Mouse (Mus musculus): ENCODE data around the gene Mgst1. TPM values are rescaled to one million over a fixed set of nuclear protein-coding genes. Genes with fewer than 3 reads are reported as not detected.

Gene Mgst1
- 10 to 100 TPM; 20.7 to 47.4 TPM for total RNA-seq (2021)
- long read RNA-seq, experiment 1, transcript Mgst1-201 (4 exons, 1,167 nt), result major isoform, 19 of 19 reads
- long read RNA-seq, experiment 1, partial matches to known transcripts, result 0 of 19 reads
- long read RNA-seq, experiment 1, other reads (novel, unspliced or antisense), result 0 of 19 reads
- long read RNA-seq, experiment 2, transcript Mgst1-201 (4 exons, 1,167 nt), result major isoform, 34 of 37 reads
- long read RNA-seq, experiment 2, partial matches to known transcripts, result 2 of 37 reads
- long read RNA-seq, experiment 2, other reads (novel, unspliced or antisense), result 1 of 37 reads

DNA sequence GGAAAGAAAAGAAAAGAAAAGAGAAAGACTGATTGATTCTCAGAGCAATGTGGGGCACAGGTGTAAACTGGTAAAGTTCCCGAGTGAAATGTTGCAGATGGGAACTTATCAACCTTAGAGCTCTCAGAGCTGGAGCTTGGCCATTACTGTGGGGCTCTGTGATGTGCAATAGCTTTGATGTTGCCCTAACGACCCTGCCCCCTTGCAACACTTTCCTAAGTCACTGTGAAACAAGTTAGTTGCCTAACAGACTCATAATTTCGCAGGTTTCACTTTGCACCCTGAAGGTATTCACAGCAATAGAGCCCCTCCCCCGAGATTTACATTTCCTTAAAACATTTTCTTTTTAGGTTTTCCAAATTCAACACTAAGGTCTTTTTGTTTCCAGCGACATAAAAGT lies at the start of gene Mgst1:
Gene Mgst1 (plus strand): TSS at position 387 of the 400 bp plus-strand sequence.
- DNase-seq, result no peak
- intact Hi-C loops (cut with DNase I), result no loop called here

DNA sequence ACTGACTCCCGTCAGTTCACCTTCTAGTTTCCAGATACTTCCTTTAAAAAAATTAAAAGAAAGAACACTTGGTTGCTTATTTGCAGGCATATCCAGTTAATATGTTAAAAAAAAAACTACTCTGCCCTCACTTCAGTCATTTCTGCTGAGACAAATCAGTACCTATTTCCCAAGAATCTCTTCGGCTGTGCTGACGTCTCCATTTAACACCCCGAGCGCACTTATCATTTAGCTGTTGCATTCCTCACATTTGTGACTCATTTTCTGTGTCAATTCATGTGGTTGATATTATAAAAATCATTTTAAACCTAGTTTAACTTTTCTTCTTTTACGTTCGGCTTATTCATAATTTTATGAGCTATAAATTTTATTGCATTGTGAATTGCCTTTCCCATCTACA lies 47.7 kb upstream of the Mgst1 start:
- DNase-seq, result no peak
- intact Hi-C loops (cut with DNase I), result no loop called here

DNA sequence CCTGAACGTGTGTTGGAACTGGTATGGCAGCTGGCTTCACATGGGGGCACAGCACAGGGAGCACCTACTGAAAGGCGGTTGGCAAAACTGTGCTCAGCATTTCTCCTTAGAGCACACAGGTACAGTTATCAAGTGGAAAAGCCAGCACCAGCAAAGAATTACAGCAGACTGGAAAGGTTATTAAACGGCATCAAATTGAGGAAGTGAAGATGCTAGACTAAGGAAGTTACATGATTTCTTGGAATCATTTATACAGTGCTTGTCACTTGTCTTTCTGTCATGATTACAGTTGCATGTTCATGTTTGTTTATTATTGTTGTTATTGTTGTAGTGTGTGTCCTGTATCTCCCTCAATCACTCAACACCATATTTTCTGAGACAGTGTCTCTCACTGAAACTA lies 45.1 kb upstream of the Mgst1 start:
- no peak for DNase-seq
- intact Hi-C loops (cut with DNase I), result no loop called here

DNA sequence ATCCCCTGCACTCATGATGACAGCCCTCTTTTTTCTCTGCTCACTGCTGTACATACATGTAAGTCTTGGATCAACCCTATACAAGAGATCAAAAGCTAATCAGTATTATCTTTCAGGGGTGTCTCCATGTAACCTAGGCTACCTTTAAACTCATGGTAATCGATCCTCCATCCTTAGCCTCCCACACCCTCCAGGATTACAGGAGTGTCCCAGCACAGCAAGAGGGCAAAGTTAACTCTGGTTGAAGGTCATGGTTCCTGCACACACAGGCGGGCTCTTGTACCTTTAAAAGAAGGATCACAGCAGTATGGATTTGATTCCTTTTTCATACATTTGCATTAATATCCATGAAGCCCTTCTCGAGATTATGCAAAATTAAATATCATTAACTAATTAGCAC lies 40.5 kb upstream of the Mgst1 start:
- DNase-seq, result no peak
- intact Hi-C loops (cut with DNase I), result no loop called here

DNA sequence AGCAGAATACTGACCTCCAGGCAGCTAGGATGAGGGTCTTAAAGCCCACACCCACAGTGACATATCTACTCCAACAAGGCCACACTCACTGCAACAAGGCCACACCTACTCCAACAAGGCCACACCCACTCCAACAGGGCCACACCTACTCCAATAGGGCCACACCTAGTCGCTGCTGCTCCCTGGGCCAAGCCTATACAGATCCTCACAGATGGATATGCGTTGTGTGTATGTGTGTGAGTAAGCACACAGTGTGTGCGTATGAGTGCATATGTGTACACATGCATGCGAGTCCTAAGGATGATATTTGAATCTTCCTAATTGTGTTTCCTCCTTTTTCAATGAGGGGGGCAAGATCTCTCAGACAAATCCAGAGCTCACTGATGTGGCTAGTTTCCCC lies 38.3 kb upstream of the Mgst1 start:
- intact Hi-C loops (cut with DNase I), result no loop called here

DNA sequence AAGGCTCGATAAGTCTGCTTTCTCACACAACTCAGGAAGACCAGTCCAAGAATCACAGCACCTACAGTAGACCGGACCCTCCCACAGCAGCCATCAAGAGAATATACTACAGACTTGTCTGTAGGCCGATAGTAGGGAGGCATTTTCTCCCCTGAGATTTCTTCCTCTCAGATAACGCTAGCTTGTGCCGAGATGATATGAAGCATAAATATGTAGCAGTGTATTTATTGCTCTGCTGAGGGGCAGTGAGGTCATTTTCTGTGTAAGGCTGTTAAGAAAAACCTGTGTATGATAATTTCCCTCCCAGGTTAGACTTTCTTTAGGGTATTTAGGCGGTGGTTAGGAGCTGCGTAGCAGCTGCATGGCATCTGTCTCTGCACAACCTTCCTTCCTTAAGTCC lies 37.2 kb upstream of the Mgst1 start:
- intact Hi-C loops (cut with DNase I), result no loop called here
- no peak for DNase-seq

More for the DNA sequence above, 38.3 kb upstream of the Mgst1 start:
- no peak for DNase-seq

DNA sequence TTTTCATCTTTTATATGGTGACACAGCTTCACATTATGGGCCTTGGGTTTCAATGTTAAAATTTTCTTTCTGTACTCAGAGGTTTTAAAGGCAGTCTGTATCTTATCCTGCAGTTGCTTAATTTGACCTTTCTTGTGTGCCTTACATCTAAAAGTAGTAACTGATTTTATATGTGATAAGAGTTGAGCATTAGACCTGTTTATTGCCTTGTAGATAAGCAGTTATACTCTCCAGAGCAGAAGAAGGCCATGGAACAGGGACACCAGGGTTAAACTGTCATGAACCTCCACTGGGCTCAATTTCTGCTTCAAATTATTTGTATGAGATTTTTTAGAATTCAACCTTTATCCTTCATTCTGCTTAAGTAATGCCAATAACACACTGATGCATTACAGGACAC lies 35.6 kb upstream of the Mgst1 start:
- intact Hi-C loops (cut with DNase I), result no loop called here

DNA sequence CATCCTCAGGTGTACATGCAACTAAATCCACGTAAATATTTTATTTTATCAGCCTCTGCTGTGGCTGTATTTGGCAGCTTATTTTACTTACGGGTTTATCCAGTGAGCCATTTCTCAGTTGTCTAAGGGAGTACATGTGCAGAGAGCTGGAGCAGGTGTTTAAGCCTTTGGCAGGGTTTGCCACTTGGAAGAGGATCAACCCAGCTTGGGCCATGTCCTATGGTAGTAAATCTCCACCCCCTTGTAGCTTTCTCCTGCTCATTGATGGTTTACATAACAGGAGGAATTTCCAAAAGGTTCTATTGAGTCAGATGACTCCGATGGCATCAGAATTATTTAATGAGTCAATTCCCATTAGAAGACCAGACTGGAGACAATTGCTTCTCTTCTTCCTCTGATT lies 22.6 kb upstream of the Mgst1 start:
- intact Hi-C loops (cut with DNase I), result no loop called here
- no peak for DNase-seq

More for the DNA sequence above, 35.6 kb upstream of the Mgst1 start:
- DNase-seq, result no peak

DNA sequence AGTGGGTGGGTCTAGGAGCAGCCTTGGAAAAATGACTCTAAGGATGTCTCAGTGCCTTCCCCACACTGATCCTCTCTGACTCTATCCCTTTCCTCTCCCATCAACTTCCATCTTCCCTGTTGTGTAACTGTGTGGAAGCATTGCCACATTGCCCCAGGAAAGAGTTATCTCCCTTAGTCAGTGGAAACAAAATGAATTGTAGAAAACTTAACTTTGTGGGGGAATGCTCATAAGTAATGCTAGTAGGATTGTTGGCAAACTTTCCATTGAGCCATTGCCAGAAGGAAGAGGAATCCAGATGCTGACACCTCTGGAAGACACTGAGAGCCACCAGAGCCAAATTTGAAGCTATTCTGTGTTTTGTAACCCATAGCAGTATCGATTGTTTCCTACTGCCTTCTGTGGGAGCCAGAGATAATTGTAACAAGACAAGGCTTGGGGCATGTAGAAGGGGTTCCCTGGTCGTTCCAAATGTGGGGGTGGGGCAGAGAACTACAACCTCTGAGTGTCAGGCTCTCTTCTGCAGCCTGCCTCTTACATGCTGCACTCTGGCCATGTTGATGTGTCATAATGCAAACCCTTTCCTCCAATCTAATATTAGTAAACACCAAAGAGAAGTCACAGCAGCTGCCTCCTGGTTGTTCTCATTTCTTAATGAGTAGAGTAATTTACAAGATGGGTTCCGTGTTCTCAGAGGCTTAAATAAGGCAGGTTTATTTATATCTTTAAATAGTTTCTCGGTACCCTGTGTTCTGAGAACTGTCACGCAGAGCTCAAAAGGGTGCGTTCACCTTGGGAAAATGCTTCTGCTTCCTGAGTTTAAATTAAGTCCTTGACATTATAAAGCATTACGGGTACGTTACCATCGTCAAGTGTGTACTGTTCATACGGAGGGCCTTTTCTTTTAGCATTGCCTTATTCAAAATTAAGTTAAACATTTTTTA lies 11.5 kb upstream of the Mgst1 start:
- intact Hi-C loops (cut with DNase I), result no loop called here
- DNase-seq, result peak in 1 of 2 experiments; percentile 24

DNA sequence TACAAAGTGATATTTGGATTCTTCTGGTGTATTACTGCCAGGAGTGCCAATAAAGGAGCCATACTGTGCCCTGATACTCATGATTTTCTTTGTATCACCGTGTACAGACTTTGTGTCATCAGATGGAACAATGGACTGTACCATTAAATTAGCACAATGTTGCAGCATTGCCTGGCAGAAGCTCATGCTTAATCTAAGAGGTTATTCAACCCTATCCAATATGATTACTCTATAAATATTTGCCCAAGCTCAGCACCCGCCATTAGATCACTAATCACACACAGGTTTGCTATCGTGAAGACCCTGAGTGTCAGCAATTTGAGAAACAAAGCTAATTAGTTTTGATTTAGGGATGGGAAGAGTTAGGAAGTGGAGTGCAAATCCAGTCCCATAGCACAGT lies 9.6 kb upstream of the Mgst1 start:
- intact Hi-C loops (cut with DNase I), result no loop called here
- no peak for DNase-seq

DNA sequence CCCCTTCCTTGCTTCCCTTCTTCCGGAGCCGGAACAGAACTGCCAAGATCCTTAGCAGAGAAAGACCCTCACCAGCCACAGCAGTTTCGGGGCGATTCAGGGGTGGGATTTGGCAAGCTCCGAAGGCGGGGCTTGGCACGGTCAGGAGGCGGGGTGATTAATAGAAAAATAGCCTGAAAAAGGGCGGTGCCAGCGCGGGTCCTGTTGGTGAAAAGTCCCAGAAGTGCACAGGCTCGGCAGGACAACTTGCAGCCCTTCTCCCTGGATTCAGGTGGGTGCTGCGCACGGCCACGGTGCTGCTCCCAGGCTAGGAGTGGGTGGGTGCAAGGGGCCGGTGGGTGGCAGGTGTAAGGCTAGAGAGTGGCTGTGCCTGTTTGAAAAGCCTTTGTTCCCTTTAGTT lies 220 bp downstream of the Mgst1 start:
- intact Hi-C loops (cut with DNase I), result no loop called here
- DNase-seq, result peak; percentile 50 to 61

DNA sequence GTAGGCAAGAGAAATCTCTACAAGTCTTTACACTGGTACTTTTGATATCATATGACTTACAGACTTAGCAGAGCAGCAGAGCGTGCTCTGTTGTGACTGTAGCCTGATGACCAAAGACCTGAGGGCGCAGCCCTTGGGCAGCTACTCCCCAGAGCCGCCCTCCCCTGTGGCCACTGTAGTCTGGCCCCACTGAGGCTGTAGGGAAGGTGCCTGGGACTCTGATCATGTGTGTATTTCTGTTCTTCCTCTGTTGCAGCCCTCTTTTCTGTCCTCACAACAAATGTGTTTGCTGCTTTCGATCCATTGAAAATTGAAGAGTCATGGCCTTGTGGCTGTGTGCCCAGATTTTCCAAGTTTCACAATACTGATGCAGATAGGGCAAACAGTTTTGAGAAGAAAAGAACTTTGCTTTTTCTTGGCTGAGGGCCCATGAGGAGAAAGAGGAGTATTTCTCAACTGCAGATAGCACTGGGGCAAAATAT lies 1.0 kb downstream of the Mgst1 start:
- DNase-seq, result peak; percentile 63 to 74

DNA sequence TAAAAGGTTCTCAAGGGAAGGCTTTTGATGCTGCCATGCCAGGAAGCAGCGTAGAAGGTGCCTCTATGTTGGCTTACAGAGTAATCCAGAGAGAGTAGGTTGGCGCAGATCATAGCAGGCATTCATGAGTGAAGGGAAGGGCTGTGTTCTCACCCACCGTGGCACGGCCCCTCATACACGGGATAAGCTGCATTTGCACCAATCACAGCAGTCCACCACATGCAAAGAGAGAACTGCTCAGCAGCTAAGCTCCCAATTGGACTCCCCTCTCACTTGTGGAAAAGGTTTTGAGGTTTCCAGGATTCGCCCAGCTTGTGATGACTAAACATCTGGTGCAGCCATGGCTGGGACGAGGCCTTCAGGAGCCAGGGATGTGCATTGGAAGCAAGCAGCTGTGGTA lies 2.5 kb downstream of the Mgst1 start:
- intact Hi-C loops (cut with DNase I), result no loop called here
- DNase-seq, result no peak

More for the DNA sequence above, 1.0 kb downstream of the Mgst1 start:
- intact Hi-C loops (cut with DNase I), result no loop called here

DNA sequence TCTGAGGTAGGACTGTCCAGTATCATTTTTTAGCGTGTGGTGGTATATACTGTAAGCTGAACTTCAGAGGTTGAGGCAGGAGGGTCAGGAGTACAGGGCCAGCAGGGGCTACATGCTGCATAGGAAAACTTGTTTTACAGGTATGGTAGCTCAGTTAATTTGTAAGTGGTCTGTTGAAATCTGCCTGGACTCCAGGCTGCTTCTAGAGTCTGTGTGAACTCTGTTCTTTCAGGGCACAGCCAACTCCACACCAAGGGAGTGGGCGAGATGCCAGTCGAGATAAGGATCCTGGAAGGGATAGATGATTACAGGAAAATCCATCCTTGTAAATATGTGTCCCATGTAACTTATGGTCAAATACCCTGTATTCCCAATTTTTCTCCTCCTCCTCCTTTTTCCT lies 3.3 kb downstream of the Mgst1 start:
- intact Hi-C loops (cut with DNase I), result no loop called here
- DNase-seq, result no peak

DNA sequence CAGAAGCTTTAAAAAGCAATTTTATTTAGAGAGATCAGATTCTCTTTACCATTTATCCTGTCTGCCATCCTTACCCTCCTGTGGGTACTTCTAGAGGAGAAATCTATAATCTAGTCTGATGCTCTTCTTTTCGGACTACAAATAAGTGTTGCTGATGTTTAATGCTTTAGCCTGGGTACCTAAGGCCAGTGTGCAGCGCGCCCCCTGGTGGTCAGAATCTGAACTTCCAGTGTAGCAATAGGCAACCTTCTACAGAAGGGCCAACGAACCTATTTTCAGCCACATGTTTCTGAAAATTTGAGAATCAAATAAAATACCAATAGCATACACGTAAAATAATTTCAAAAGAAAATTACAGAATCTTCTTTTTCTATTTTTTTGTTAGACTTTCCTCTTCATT lies 13.0 kb downstream of the Mgst1 start:
- intact Hi-C loops (cut with DNase I), result loop anchor here (2.0 to 10.0 kb wide), 5 partner anchors 98 to 396 kb away; no protein-coding TSS in a partner anchor

DNA sequence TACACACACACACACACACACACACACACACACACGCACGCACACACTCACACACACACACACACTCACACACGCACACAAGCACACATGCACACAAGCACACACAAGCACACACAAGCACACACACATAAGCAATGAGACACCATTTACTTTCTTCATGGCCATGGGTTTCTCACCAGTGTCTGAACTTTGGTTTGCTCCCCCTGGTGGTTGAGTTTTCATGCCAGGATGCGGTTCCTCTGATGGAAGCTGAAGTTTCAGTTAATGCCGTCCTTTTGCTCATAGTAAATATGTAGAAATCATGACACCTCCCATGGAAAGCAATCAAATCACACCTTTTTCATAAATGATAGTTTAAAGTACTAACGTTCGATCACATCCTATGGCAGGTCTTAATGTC lies 23.8 kb downstream of the Mgst1 start:
- intact Hi-C loops (cut with DNase I), result no loop called here
- DNase-seq, result peak in 1 of 2 experiments; percentile 48

More for the DNA sequence above, 13.0 kb downstream of the Mgst1 start:
- peak; percentile 77 to 86 for DNase-seq

DNA sequence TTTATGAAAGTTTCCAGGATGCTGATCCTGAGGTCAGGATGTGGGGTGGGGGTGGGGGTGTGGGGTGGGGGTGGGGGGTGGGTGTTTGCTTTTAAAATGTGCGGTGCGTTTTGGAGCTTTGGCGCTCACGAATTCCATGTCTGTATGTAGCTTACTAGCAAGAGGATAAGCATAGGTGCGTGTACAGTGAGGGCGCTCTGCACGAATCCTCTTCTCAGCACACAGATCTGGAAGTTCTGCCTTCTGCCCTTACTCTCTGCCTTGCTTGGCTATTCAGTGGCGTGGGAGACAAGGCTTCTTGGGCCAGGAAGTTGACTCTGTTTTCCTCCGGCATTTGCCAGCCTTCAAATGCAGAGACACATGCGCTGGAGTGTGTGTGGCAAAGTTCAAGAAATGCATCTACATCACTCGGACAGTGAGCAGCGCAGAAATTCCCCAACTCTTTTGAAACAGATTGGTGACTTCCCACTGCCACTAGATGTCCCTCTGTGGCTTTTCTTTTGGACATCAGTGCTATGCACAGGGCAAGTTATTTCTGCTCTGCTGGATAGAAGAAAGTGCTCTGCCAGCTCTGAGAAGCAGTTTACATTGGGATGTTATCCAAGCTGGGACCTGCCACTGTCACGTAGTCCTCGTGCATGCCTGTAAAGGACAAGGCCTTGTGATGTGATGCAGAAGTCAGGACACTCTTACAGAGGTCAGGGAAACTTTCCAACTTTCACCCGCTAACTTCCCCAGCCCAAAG lies 31.5 kb downstream of the Mgst1 start:
- intact Hi-C loops (cut with DNase I), result loop anchor here (5.0 to 10.0 kb wide), 2 partner anchors 303 to 1076 kb away; no protein-coding TSS in a partner anchor

More for the DNA sequence above, 31.5 kb downstream of the Mgst1 start:
- peak; percentile 5 to 25 for DNase-seq

Data from heart, postnatal 14 days (tissue).